Mouse (Mus musculus): ENCODE measurements around the gene Ifi204.
"Not testable (repeated sequence)": the region's sequence is repeated elsewhere in the genome, so short reads cannot be mapped to it uniquely, and the experiment has no call there.

The Ifi204 gene

GRCm38 (mm10) chr1:173766848-173767617, at the start of gene Ifi204:
Ifi204 (minus strand) TSS chr1:173766943.
- DNase-seq: not testable (repeated sequence)

- peak in 1 of 2 experiments; percentile 4 for DNase-seq
These were observed 42.6 kb upstream of the Ifi204 start for GRCm38 (mm10) chr1:173809294-173809693.

GRCm38 (mm10) chr1:173802689-173803281, 36.0 kb upstream of the Ifi204 start:
- DNase-seq: not testable (repeated sequence)

- not testable (repeated sequence) for DNase-seq
These were observed 35.5 kb upstream of the Ifi204 start for GRCm38 (mm10) chr1:173802207-173802606.

- DNase-seq: not testable (repeated sequence)
These were observed 35.0 kb upstream of the Ifi204 start for GRCm38 (mm10) chr1:173801791-173802190.

GRCm38 (mm10) chr1:173773457-173773856, 6.7 kb upstream of the Ifi204 start:
- DNase-seq: not testable (repeated sequence)

- not testable (repeated sequence) for DNase-seq
These were observed 6.7 kb downstream of the Ifi204 start for GRCm38 (mm10) chr1:173760032-173760431.

- DNase-seq: no peak
These were observed 24.5 kb downstream of the Ifi204 start for GRCm38 (mm10) chr1:173742262-173742661.

GRCm38 (mm10) chr1:173741656-173742055, 25.1 kb downstream of the Ifi204 start, which contains the start of gene Ifi207:
Ifi207 (minus strand) TSS chr1:173741747.
- DNase-seq: no peak

GRCm38 (mm10) chr1:173740537-173740936, 26.2 kb downstream of the Ifi204 start:
- no peak for DNase-seq

- DNase-seq: no peak
These were observed 29.8 kb downstream of the Ifi204 start for GRCm38 (mm10) chr1:173736986-173737385.

- DNase-seq: not testable (repeated sequence)
These were observed 31.7 kb downstream of the Ifi204 start for GRCm38 (mm10) chr1:173735015-173735414.

GRCm38 (mm10) chr1:173733219-173733618, 33.5 kb downstream of the Ifi204 start:
- DNase-seq: no peak

Measured in thymus, postnatal 36 days (tissue).